Mouse (Mus musculus): ENCODE measurements at regions not wholly inside any gene's neighbourhood (a gene's known extent, or its start where the extent isn't known, plus 50 kb on each side); places are given as distances from the start of the nearest gene placed in this dataset.
"Not testable (repeated sequence)": the region's sequence is repeated elsewhere in the genome, so short reads cannot be mapped to it uniquely, and the experiment has no call there.

DNA sequence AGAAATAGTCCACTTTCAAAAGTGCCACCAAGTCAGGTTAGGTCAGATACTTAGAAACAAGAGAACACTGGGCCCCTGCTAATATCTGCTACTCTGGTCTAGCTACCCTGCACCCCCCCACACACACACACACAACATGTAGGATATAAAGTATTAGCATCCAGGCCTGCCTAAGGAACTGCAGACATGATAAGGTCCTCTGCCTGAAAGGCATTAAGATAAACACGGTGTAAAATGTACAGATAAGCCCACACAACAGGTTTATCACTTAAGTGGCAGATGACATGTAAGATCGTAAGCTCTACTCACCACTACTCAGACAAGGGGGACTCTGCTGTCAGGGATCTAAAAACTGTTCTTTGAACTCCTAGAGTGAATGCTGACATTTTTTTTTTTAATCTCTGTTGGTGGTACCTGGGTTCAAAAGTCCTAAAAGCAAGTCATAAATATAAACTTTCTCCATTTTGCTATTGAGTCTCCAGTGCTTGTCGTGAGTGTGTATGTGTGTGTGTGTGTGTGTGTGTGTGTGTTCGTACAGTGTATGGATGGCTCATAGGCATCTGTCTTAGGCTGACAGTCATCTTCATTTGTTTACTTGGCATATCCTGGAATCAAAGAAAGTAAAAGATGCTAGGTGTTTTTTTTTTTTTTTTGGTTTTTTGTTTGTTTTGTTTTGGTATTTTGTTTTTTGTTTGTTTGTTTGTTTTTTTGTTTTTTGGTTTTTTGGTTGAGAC is 52.2 kb downstream of the Gm9817 start:
- WGBS = 86% methylated on average over 4 of the region's 4 CpGs
- Histone ChIP-seq H3K36me3 (replicated peaks) (no peaks in the 10 kb centered on the region), H3K27ac (no peak overlapping the region), H3K27me3 (replicated peaks) (no peaks in the 10 kb centered on the region), H3K4me2 (no peak overlapping the region), H3K4me3 (no peak overlapping the region), H3K9ac (no peak overlapping the region), H3K4me1 (no peaks in the 10 kb centered on the region), H3K9me3 (no peaks in the 10 kb centered on the region)
- no peak for ATAC-seq (replicated peaks)

DNA sequence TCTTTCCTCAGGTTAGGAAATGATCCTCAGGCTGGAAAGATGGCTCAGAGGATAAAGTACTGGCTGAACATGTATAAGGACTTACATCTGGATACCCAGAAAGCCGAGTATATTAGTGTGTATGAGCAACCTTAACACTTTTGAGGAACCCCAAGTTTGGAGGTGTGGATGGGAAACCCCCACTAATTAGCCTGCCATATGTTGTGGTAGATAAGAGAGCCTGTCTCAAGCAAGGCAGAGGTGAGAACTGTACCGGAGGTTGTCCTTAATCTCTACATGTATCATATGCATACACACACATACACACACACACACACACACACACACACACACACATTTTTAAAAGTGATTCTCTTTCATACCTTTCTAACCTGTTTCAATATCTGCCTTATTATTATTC is 62.1 kb downstream of the Gm9817 start:
- Histone ChIP-seq H3K4me2 (no peak overlapping the region), H3K9ac (no peak overlapping the region), H3K36me3 (replicated peaks) (no peaks in the 10 kb centered on the region), H3K4me1 (no peaks in the 10 kb centered on the region), H3K27me3 (replicated peaks) (no peaks in the 10 kb centered on the region), H3K9me3 (no peaks in the 10 kb centered on the region), H3K27ac (no peak overlapping the region), H3K4me3 (no peak overlapping the region)
- WGBS = 90% methylated on average over 2 of the region's 2 CpGs
- ATAC-seq (replicated peaks) = no peak

DNA sequence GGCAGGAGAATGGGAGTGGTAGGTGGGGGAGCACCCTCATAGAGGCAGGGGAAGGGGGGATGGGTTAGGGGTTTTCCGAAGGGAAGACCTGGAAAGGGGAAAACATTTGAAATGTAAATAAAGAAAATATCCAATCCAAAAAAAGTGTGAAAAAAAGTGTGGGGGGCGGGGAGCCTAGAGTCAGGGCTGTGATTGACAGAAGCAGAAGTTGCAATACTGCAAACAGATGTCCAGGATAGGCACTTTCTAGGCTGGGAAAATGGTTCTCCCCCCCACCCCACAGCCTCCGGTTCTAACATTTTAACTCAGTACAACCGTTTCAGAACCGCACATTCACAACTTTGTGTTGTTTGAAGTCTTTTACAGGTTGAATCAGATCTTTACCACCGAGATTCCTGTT is 66.6 kb downstream of the Gm9817 start:
- Histone ChIP-seq H3K9ac (no peak overlapping the region), H3K4me2 (no peak overlapping the region), H3K36me3 (replicated peaks) (no peaks in the 10 kb centered on the region), H3K27me3 (replicated peaks) (no peaks in the 10 kb centered on the region), H3K4me1 (no peaks in the 10 kb centered on the region), H3K4me3 (no peak overlapping the region), H3K9me3 (no peaks in the 10 kb centered on the region), H3K27ac (no peak overlapping the region)
- no peak for ATAC-seq (replicated peaks)
- WGBS = 81% methylated on average over 6 of the region's 6 CpGs

DNA sequence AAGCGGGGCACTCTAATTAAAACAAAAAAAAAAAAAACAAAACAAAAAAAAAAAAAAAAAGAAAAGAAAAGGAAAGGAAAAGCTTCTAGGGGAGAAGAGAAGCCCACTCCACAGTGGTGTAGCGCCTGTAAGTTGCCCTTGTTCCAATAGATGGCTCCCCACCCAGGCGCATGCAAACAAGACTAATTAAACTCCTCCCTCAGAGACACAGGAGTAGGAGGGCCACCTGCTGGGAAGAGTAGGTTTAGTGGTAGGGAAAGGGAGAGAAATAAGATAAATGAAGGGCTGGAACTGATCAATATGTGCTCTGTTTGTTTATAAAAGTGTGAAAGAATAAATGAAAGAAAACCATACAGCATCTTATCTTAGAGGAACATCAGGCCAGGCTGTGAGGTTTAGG is 77.7 kb downstream of the Gm9817 start:
- Histone ChIP-seq H3K4me1 (no peaks in the 10 kb centered on the region), H3K4me3 (no peak overlapping the region), H3K36me3 (replicated peaks) (no peaks in the 10 kb centered on the region), H3K4me2 (no peak overlapping the region), H3K9ac (no peak overlapping the region), H3K27me3 (replicated peaks) (0 out of 2 replicates have a peak, but pooled peaks cover 2% of the 10 kb centered on the region), H3K27ac (no peak overlapping the region), H3K9me3 (no peaks in the 10 kb centered on the region)
- WGBS = 71% methylated on average over 3 of the region's 3 CpGs
- no peak for ATAC-seq (replicated peaks)

- H3K36me3 ChIP-seq (replicated peaks) = no peaks in the 10 kb centered on the region
These were observed 78.5 kb downstream of the Gm9817 start for GRCm38 (mm10) chr13:45156982-45157381.

DNA sequence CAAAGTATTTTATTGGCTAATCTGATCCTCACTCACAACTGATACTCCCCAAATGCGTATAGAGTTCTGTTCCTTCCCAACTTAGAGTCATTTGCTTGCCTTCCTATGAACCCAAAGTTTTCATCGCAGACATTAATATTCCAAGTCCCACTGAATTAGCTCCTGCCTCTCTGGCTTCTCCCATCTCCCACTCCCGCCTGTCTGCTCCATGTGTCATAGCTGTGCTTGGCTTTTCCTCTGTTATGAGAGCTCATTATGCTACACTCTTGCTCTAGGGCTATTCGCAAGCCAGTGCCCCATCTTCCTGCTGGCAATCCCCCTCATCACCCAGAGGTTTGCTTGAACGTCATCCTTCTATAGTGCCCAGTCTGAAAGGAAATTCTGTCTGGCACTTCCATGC is 81.8 kb downstream of the Gm9817 start:
- 87% methylated on average over 5 of the region's 5 CpGs for WGBS
- Histone ChIP-seq H3K36me3 (replicated peaks) (no peaks in the 10 kb centered on the region), H3K4me3 (no peak overlapping the region), H3K4me1 (no peaks in the 10 kb centered on the region; the same call in none of the 2 replicates), H3K4me2 (no peak overlapping the region), H3K9me3 (no peaks in the 10 kb centered on the region), H3K27me3 (replicated peaks) (no peaks in the 10 kb centered on the region), H3K27ac (no peak overlapping the region), H3K9ac (no peak overlapping the region)
- no peak for ATAC-seq (replicated peaks)

More at GRCm38 (mm10) chr13:45156982-45157381, 78.5 kb downstream of the Gm9817 start:
- Histone ChIP-seq H3K27ac (no peak overlapping the region), H3K4me2 (no peak overlapping the region), H3K4me1 (no peaks in the 10 kb centered on the region), H3K27me3 (replicated peaks) (0 out of 2 replicates have a peak, but pooled peaks cover 2% of the 10 kb centered on the region), H3K9ac (no peak overlapping the region), H3K4me3 (no peak overlapping the region), H3K9me3 (no peaks in the 10 kb centered on the region)
- ATAC-seq (replicated peaks) = no peak
- 88% methylated on average over 2 of the region's 2 CpGs for WGBS

DNA sequence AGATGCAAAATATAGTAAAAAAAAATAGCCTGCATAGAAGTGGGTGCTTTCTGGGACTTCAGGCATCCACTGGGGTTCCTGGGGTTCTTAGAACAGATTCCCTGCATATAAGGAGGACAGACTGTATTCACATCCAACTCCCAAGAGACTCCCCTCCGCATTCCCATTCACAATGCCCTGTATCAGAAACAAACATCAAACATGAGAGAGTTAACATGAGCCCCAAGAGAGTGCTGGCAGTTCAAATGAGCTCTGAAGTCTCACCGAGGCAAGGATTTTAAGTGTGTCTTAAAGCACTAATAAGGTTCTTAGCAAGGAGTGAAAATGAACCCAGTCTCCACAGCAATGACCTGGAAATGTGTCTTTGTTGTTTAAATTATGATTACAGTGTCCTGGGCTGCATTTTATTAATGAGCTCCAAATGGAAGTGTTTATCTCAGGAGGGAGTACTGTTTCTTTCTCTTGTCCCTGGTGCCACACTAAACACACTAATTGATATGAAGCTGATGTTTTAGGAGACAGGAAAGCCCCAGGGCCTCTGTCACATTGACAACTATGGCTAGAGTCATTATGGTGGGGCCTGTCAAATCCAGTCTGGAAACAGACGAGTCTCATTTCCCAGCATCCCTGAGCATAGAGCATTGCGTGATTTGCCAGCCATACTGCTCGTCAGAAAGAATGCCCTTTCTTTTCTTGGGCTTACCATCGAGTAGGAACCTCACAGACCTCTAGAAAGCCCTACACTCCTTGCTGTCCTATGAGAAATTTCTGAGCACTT is 85.7 kb downstream of the Gm9817 start:
- Histone ChIP-seq H3K4me3 (no peak overlapping the region), H3K9ac (no peak overlapping the region), H3K9me3 (no peaks in the 10 kb centered on the region), H3K36me3 (replicated peaks) (no peaks in the 10 kb centered on the region), H3K27ac (no peak overlapping the region), H3K4me2 (no peak overlapping the region), H3K27me3 (replicated peaks) (no peaks in the 10 kb centered on the region), H3K4me1 (no peaks in the 10 kb centered on the region; the same call in none of the 2 replicates)
- no peak for ATAC-seq (replicated peaks)
- 37% methylated on average over 6 of the region's 6 CpGs for WGBS

DNA sequence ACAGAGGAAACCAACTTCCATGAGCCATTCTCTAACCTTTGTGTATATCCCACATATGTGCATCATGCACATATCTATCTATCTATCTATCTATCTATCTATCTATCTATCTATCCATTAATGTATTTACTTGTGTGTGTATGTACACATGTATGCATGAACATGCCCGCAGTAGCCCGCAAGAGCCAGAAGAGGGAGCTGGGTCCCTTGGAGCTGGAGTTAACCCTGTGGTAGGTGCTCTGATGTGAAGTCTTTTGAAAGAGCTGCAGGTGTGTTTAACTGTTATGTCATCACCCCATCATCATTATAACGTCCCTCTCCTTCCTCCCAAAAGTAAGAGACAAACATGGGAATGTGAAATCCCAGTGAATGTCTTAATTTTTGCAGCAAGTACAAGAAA is 86.7 kb downstream of the Gm9817 start:
- Histone ChIP-seq H3K4me1 (no peaks in the 10 kb centered on the region; the same call in none of the 2 replicates), H3K4me3 (no peak overlapping the region), H3K9ac (no peak overlapping the region), H3K36me3 (replicated peaks) (no peaks in the 10 kb centered on the region), H3K27me3 (replicated peaks) (no peaks in the 10 kb centered on the region), H3K4me2 (no peak overlapping the region), H3K27ac (no peak overlapping the region), H3K9me3 (no peaks in the 10 kb centered on the region)
- no peak for ATAC-seq (replicated peaks)
- 90% methylated on average over 3 of the region's 3 CpGs for WGBS

GRCm38 (mm10) chr13:45169716-45170115 is 91.2 kb downstream of the Gm9817 start:
- Histone ChIP-seq H3K27ac (no peak overlapping the region), H3K36me3 (replicated peaks) (no peaks in the 10 kb centered on the region), H3K27me3 (replicated peaks) (no peaks in the 10 kb centered on the region), H3K9ac (no peak overlapping the region), H3K4me3 (no peak overlapping the region), H3K9me3 (peaks cover 9% of the 10 kb centered on the region), H3K4me1 (no peaks in the 10 kb centered on the region; the same call in 1 of the 2 replicates), H3K4me2 (no peak overlapping the region)
- ATAC-seq (replicated peaks) = no peak

GRCm38 (mm10) chr13:45173139-45173538 is 94.6 kb downstream of the Gm9817 start:
- Histone ChIP-seq H3K27me3 (replicated peaks) (no peaks in the 10 kb centered on the region), H3K4me2 (no peak overlapping the region), H3K9me3 (peaks cover 9% of the 10 kb centered on the region), H3K4me1 (no peaks in the 10 kb centered on the region), H3K36me3 (replicated peaks) (no peaks in the 10 kb centered on the region), H3K9ac (no peak overlapping the region), H3K4me3 (no peak overlapping the region), H3K27ac (no peak overlapping the region)
- 83% methylated on average over 9 of the region's 9 CpGs for WGBS
- ATAC-seq (replicated peaks) = no peak

GRCm38 (mm10) chr13:45175711-45176205 is 97.3 kb downstream of the Gm9817 start:
- ATAC-seq (replicated peaks); H3K4me1 ChIP-seq; H3K9me3 ChIP-seq; H3K27me3 ChIP-seq (replicated peaks); H3K9ac ChIP-seq; H3K4me3 ChIP-seq; H3K4me2 ChIP-seq; H3K27ac ChIP-seq; H3K36me3 ChIP-seq (replicated peaks): not testable (repeated sequence)
- WGBS = 87% methylated on average over 3 of the region's 3 CpGs

DNA sequence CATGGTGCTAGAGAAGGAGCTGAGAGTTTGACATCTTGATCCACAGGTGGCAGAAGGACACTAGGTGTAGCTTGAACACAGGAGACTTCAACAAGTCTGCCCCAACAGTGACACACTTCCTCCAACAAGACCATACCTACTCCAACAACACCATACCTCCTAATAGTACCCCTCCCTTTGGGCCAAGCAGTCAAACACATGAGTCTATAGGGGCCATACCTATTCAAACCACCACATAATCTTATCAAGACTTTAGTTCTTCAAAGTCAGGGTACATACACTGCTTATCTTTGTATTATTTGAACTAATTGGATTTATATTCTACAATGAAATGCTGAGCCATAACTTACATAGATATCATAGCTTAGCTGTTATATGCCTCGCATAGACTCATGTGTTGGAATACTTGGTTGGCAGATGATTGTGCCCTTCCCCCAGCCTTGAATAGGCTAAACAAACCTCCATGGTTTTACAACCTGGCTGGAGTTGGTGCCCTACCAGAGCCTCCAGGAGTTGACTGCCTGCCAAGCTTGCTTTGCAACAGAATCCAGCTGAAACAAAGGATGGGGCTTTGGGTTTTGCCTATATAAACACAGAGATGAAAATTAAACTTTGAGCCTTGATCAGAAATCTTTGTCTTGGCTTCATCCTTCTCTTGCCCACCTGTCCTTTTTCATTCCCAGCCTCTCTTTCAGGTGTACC is 103.2 kb downstream of the Gm9817 start:
- Histone ChIP-seq H3K9ac (no peak overlapping the region), H3K27ac (no peak overlapping the region), H3K4me1 (no peaks in the 10 kb centered on the region), H3K9me3 (no peaks in the 10 kb centered on the region), H3K27me3 (replicated peaks) (no peaks in the 10 kb centered on the region), H3K4me3 (no peak overlapping the region), H3K36me3 (replicated peaks) (no peaks in the 10 kb centered on the region), H3K4me2 (no peak overlapping the region)
- ATAC-seq (replicated peaks) = no peak
- 95% methylated on average over 1 of the region's 1 CpGs for WGBS

Data from midbrain, embryonic 15.5 days (tissue).